Mouse (Mus musculus): ENCODE measurements at regions not wholly inside any gene's neighbourhood (a gene's known extent, or its start where the extent isn't known, plus 50 kb on each side); places are given as distances from the start of the nearest gene placed in this dataset.

- Histone ChIP-seq H3K9me3 (replicated peaks; ENCODE audit: control insufficient read depth, low read length, poor library complexity, severe bottlenecking) (no peaks in the 10 kb centered on the region), H3K27ac (ENCODE audit: low read length) (no peak overlapping the region), H3K4me3 (ENCODE audit: low read depth, low read length) (no peak overlapping the region), H3K36me3 (ENCODE audit: control insufficient read depth, insufficient read depth, low read length) (no peaks in the 10 kb centered on the region), H3K4me1 (ENCODE audit: control insufficient read depth, insufficient read depth, low read length) (peaks cover 4% of the 10 kb centered on the region; the same call in 1 of the 2 replicates), H3K27me3 (ENCODE audit: control insufficient read depth, insufficient read depth, low read depth, low read length) (no peaks in the 10 kb centered on the region), H3K4me2 (ENCODE audit: low read length) (no peak overlapping the region), H3K9ac (ENCODE audit: low read depth, low read length) (no peak overlapping the region)
- 45% methylated on average over 6 of the region's 6 CpGs for WGBS
- no peak for ATAC-seq
These were observed 57.4 kb upstream of the Smndc1 start for GRCm38 (mm10) chr19:53447754-53448153.

- no peak for ATAC-seq
- Histone ChIP-seq H3K27ac (ENCODE audit: low read length) (no peak overlapping the region), H3K4me2 (ENCODE audit: low read length) (no peak overlapping the region), H3K9ac (ENCODE audit: low read depth, low read length) (no peak overlapping the region), H3K27me3 (ENCODE audit: control insufficient read depth, insufficient read depth, low read depth, low read length) (no peaks in the 10 kb centered on the region), H3K9me3 (replicated peaks; ENCODE audit: control insufficient read depth, low read length, poor library complexity, severe bottlenecking) (no peaks in the 10 kb centered on the region), H3K4me3 (ENCODE audit: low read depth, low read length) (no peak overlapping the region), H3K4me1 (ENCODE audit: control insufficient read depth, insufficient read depth, low read length) (peaks cover 4% of the 10 kb centered on the region; the same call in 1 of the 2 replicates), H3K36me3 (ENCODE audit: control insufficient read depth, insufficient read depth, low read length) (no peaks in the 10 kb centered on the region)
- WGBS, result 82% methylated on average over 5 of the region's 5 CpGs
These were observed 55.8 kb upstream of the Smndc1 start for GRCm38 (mm10) chr19:53446216-53446615.

DNA sequence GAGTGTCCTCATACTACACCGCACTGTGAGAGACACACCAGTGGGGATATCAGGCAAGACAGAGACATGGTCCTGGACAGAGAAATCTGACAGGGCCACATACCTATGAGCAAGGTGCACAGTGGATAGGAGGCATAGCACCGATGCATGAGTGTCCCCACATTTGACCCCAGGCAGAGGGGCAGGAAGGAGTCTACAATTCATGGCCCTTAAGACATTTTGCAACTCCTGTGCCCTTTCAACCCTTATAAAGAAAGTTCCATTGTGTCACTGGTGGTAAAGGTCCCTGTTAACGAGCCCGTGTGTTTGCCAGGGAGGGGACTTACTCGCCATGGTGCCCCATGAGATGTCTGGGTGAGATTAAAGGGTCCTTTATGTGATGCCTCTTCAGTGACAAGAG is 54.3 kb upstream of the Smndc1 start:
- WGBS, result 46% methylated on average over 5 of the region's 5 CpGs
- H3K4me1 ChIP-seq (ENCODE audit: control insufficient read depth, insufficient read depth, low read length), result peaks cover 7% of the 10 kb centered on the region; the same call in 1 of the 2 replicates
- no peak for ATAC-seq

GRCm38 (mm10) chr19:53442756-53443654 is 52.6 kb upstream of the Smndc1 start:
- ATAC-seq, result no peak
- peaks cover 5% of the 10 kb centered on the region; the same call in 1 of the 2 replicates for H3K4me1 ChIP-seq (ENCODE audit: control insufficient read depth, insufficient read depth, low read length)
- no peaks in the 10 kb centered on the region for H3K27me3 ChIP-seq (ENCODE audit: control insufficient read depth, insufficient read depth, low read depth, low read length)
- H3K36me3 ChIP-seq (ENCODE audit: control insufficient read depth, insufficient read depth, low read length), result no peaks in the 10 kb centered on the region
- H3K4me3 ChIP-seq (ENCODE audit: low read depth, low read length), result no peak overlapping the region
- no peak overlapping the region for H3K4me2 ChIP-seq (ENCODE audit: low read length)
- no peak overlapping the region for H3K27ac ChIP-seq (ENCODE audit: low read length)
- H3K9ac ChIP-seq (ENCODE audit: low read depth, low read length), result no peak overlapping the region
- WGBS, result 83% methylated on average over 22 of the region's 22 CpGs
- no peaks in the 10 kb centered on the region for H3K9me3 ChIP-seq (replicated peaks; ENCODE audit: control insufficient read depth, low read length, poor library complexity, severe bottlenecking)

More for the DNA sequence above, 54.3 kb upstream of the Smndc1 start:
- no peaks in the 10 kb centered on the region for H3K36me3 ChIP-seq (ENCODE audit: control insufficient read depth, insufficient read depth, low read length)
- H3K4me2 ChIP-seq (ENCODE audit: low read length), result no peak overlapping the region
- no peaks in the 10 kb centered on the region for H3K27me3 ChIP-seq (ENCODE audit: control insufficient read depth, insufficient read depth, low read depth, low read length)
- H3K27ac ChIP-seq (ENCODE audit: low read length), result no peak overlapping the region
- H3K9ac ChIP-seq (ENCODE audit: low read depth, low read length), result no peak overlapping the region
- no peak overlapping the region for H3K4me3 ChIP-seq (ENCODE audit: low read depth, low read length)
- H3K9me3 ChIP-seq (replicated peaks; ENCODE audit: control insufficient read depth, low read length, poor library complexity, severe bottlenecking), result no peaks in the 10 kb centered on the region

DNA sequence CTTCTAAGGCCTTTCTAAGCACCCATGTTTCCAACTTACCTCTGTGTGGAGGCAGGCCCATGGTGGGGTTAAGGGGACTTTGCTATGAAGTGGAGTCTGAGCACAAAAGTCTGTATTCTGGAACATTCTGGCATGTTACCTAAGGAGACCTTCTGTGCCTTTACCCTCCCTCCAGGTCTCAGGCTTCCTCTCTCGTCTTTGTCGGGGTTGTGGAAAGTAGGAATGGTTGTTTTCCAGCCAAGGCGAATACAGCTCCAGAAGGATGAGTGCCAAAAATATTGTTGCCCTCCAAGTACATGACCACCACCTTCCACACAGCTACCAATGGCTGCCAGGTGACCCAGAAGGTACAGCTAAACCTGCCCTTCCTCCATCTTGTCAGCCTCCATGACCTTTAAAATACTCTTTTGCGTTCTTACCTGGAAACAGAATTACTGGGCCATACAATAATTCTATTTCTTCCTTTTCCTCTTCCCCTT is 51.8 kb upstream of the Smndc1 start:
- no peak overlapping the region for H3K27ac ChIP-seq (ENCODE audit: low read length)
- H3K4me1 ChIP-seq (ENCODE audit: control insufficient read depth, insufficient read depth, low read length), result peaks cover 5% of the 10 kb centered on the region; the same call in 1 of the 2 replicates
- no peak overlapping the region for H3K4me2 ChIP-seq (ENCODE audit: low read length)
- H3K9me3 ChIP-seq (replicated peaks; ENCODE audit: control insufficient read depth, low read length, poor library complexity, severe bottlenecking), result no peaks in the 10 kb centered on the region
- no peak overlapping the region for H3K9ac ChIP-seq (ENCODE audit: low read depth, low read length)
- H3K36me3 ChIP-seq (ENCODE audit: control insufficient read depth, insufficient read depth, low read length), result no peaks in the 10 kb centered on the region
- ATAC-seq, result no peak
- H3K27me3 ChIP-seq (ENCODE audit: control insufficient read depth, insufficient read depth, low read depth, low read length), result no peaks in the 10 kb centered on the region
- no peak overlapping the region for H3K4me3 ChIP-seq (ENCODE audit: low read depth, low read length)
- WGBS, result 96% methylated on average over 4 of the region's 4 CpGs

- no peak for ATAC-seq
- H3K4me1 ChIP-seq (ENCODE audit: control insufficient read depth, insufficient read depth, low read length), result peaks cover 5% of the 10 kb centered on the region; the same call in 1 of the 2 replicates
- no peak overlapping the region for H3K4me2 ChIP-seq (ENCODE audit: low read length)
- no peak overlapping the region for H3K9ac ChIP-seq (ENCODE audit: low read depth, low read length)
- H3K9me3 ChIP-seq (replicated peaks; ENCODE audit: control insufficient read depth, low read length, poor library complexity, severe bottlenecking), result no peaks in the 10 kb centered on the region
- no peaks in the 10 kb centered on the region for H3K27me3 ChIP-seq (ENCODE audit: control insufficient read depth, insufficient read depth, low read depth, low read length)
- no peaks in the 10 kb centered on the region for H3K36me3 ChIP-seq (ENCODE audit: control insufficient read depth, insufficient read depth, low read length)
- H3K27ac ChIP-seq (ENCODE audit: low read length), result no peak overlapping the region
- H3K4me3 ChIP-seq (ENCODE audit: low read depth, low read length), result no peak overlapping the region
- WGBS, result 85% methylated on average over 13 of the region's 13 CpGs
These were observed 51.2 kb upstream of the Smndc1 start for GRCm38 (mm10) chr19:53441449-53442131.

DNA sequence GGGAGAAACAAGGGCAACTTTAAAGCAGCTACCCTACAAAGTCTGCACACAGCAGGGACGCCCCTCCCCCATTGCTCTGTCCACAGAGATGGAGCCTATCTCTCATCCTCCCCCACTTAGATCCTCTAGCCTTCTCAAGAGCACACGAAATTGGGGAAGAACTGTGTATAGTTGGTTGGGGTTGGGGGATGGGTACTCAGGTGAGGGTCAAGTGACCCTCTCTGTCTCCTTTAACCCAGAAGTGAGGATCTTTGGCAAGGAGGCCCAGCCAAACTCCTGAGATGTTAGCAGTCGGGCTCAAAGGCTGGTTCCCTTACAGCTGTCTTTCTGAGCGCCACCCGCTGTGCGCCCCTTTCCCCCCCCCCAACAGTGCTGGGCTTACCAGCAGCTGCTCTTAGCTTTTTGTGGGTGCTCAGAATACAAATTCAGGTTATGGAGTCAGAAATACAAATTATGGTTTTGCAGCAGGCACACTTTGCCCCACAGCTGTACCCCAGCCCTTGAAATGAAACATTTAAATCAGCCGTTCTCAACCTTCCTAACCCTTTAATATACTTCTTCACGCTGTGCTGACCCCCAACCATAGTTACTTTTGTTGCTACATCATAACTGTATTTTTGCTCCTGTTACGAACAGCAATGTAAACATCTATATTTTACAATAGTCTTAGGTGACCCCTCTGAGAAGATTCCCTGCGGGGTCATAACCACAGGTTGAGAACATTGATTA is 50.1 kb upstream of the Smndc1 start:
- no peak overlapping the region for H3K9ac ChIP-seq (ENCODE audit: low read depth, low read length)
- H3K36me3 ChIP-seq (ENCODE audit: control insufficient read depth, insufficient read depth, low read length), result no peaks in the 10 kb centered on the region
- H3K27ac ChIP-seq (ENCODE audit: low read length), result no peak overlapping the region
- no peaks in the 10 kb centered on the region for H3K27me3 ChIP-seq (ENCODE audit: control insufficient read depth, insufficient read depth, low read depth, low read length)
- ATAC-seq, result no peak
- WGBS, result 29% methylated on average over 10 of the region's 10 CpGs
- H3K4me2 ChIP-seq (ENCODE audit: low read length), result no peak overlapping the region
- H3K9me3 ChIP-seq (replicated peaks; ENCODE audit: control insufficient read depth, low read length, poor library complexity, severe bottlenecking), result no peaks in the 10 kb centered on the region
- H3K4me3 ChIP-seq (ENCODE audit: low read depth, low read length), result no peak overlapping the region
- peaks cover 5% of the 10 kb centered on the region; the same call in 1 of the 2 replicates for H3K4me1 ChIP-seq (ENCODE audit: control insufficient read depth, insufficient read depth, low read length)

All from midbrain, embryonic 16.5 days (tissue).